Mouse (Mus musculus) left cerebral cortex, adult 8-10 months (tissue): ENCODE data around the gene 2310061I04Rik. TPM values are rescaled to one million over a fixed set of nuclear protein-coding genes. Genes with fewer than 3 reads are reported as not detected.
"Not testable (repeated sequence)": the region's sequence is repeated elsewhere in the genome, so short reads cannot be mapped to it uniquely, and the experiment has no call there.

Experiments used
- DNase-seq, 2 experiments: peaks; one replicate each; pipeline ENCODE4 v3.0.0; 2022; ENCODE audit warnings: low spot score in 2 of 2
- total RNA-seq, 4 experiments: library from RNA; stranded (reverse); gene quantifications; 2 replicates each; pipeline ENCODE4 v1.2.4; 2022

Gene 2310061I04Rik
- 10 to 100 TPM; 40.3 to 63.3 (median 51.9) TPM for total RNA-seq

- DNase-seq: peak; percentile 69 to 90
Measured at GRCm38 (mm10) chr17:35896781-35897643, at the start of gene 2310061I04Rik. 2310061I04Rik (minus strand) TSS chr17:35897431.

DNA sequence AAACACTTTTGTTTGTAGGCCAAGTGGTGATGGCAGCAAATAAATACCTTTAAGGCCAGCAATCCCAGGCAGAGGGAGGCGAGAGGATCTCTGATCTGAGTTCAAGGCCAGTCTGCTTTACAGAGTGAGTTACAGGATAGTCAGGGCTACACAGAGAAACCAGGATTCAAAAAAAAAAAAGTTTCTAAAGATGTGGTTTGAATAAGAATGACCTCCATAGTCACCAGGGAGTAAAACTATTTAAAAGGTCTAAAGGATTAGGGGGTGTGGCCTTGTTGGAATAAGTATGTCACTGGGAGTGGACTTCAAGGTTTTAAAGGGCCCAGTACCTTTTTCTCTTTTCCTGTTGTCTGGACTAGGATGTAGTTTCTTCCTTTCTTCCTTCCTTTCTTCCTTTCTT lies 42.7 kb upstream of the 2310061I04Rik start:
- no peak for DNase-seq

- no peak for DNase-seq
Measured at GRCm38 (mm10) chr17:35939108-35939507, 41.9 kb upstream of the 2310061I04Rik start.

DNA sequence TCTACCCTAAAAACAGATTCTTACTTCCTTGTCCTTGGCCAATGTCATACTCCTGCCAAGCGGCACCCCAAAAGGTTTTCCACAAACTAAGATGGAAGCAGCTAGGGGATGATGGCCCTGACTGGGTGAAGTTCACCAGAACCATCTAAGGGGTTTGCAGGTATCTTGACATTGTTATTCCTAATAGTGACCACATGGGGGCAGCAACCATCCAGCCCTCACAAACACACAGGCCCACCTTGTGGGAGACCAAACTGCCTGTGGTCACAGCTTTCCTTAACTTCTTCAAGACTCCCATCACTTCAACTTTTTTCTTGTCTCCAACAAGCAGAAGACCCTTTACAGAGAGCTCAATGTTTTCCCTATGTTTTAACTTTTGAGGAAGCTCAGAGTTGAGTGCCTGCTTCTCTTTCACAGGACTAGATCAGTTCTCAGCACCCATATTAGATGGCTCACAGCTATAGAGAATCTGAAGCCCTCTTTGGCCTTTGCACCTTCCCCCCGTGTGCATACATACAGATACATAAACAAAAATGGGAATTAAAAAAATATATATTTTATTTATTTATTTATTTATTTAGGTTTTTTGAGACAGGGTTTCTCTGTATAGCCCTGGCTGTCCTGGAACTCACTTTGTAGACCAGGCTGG lies 40.6 kb upstream of the 2310061I04Rik start:
- DNase-seq: no peak

DNA sequence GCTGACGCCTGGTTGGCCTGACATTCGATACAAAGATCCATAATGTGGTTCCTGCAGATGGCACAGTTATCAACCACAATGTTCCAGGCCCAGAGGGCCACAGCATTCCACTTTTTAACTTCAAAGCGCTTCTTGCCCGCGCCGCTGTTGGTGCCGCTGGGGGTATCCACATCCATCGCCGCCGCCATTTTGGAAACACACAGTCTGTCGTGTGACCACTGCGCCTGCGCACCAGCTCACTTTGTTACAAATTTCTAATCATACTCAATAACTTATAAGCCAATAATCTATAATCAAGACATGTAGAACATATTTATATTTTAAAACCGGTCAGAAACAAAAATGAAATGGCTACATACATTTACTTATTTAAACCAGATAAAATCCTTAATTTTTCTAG lies 38.5 kb upstream of the 2310061I04Rik start:
- DNase-seq: not testable (repeated sequence)

GRCm38 (mm10) chr17:35932608-35933007 lies 35.4 kb upstream of the 2310061I04Rik start:
- DNase-seq: no peak

DNA sequence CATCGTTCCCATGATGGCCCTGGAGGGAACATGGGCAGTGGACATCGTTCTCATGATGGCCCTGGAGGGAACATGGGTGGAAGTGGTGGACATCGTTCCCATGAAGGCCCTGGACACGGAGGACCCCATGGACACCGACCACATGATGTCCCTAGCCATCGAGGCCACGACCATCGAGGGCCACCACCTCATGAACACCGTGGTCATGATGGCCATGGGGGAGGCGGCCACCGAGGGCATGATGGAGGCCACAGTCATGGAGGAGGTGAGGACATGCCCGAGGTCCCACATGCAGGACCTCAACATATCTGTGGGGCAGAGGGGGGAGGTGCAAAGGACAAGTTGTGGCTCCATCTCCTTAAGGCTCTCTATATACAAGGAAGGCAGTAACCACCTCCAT lies 33.4 kb upstream of the 2310061I04Rik start:
- no peak for DNase-seq

DNA sequence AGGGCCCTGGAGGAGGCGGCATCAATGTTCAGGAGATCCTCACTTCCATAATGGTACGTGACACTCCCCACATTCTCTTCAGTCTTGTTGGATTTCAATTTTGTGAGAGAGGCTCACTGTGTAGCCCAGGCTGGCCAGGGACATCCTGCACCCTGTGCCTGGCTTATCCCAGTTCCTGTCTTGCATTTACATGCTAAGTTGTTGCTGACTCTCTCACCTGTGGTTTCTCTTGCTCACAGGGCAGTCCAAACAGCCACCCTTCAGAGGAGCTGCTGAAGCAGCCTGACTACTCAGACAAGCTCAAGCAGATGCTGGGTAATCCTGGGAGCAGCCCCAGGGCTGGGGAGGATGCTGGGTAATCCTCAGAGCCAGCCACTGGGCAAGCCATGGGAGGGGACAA lies 32.3 kb upstream of the 2310061I04Rik start:
- no peak for DNase-seq

GRCm38 (mm10) chr17:35927471-35927870 lies 30.2 kb upstream of the 2310061I04Rik start:
- no peak for DNase-seq

- no peak for DNase-seq
Measured at GRCm38 (mm10) chr17:35923281-35923680, 26.1 kb upstream of the 2310061I04Rik start.

DNA sequence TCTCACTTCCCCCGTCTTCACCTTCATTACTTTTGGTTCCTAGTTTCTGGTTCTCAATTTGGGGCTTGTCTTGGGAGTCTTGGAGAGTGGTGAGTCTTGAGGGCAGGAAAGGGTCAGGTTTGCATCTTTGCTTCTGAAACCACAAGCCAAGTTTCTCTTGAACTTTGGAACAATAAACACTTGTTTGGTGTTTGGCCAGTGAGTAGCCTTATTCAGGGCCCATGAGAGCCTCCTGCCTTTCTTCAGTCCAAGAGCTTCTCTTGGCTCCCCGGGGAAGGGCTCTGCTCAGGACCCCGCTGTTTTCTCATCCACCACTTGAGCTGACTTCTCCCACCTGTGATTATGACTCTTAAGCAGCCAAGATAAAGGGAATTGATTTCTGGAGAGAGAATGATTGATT lies 25.3 kb upstream of the 2310061I04Rik start:
- DNase-seq: no peak

DNA sequence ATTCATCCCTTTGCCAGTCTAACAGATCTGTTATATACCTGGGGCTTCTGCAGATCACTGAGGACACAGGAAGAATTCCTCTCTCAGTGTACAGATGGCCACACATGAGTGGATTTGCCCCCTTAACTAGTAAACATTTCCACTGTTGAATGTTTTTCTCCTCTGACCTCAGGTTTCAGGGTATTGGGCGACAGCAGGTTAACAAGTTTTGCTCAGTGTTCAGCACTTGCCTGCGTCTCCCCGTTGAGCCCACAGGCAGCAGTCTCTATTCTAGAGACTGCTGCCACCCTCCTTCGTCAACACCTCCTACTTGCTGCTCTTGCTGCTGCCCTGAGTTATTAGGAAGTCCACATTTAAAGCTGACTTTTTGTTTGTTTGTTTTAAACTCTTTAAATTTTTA lies 24.5 kb upstream of the 2310061I04Rik start:
- DNase-seq: no peak

DNA sequence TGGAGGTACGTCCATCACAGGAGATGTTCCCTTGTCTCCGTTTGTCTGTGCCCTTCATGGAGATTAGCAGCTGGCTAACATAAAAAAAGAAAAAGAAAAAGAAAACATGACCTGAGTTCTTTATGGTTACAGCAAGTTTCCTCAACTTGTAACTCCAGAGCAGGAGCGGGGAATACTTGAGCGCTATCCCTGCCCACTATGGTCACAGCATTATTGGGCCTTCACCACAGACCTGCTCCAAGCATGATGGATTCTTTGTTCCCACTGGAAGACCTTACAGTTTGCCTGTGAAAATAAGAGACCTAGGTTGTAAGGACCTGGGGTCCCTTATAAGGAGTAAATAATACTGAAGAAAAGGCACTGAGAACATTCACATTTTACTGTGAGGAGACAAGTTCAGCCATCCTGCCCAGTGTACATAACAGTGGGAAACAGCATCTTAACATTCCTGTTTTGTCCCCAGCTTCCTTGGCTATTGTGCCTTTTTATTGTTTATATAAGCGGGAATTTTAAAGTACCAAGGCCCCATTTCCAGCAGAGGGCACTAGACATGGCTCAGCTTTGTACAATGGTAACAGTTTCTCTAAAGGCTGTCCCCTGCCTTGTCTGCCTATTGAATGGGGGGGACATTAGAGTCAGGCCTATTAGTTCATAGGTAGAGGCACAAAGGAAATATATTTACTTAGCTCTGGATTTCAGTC lies 23.8 kb upstream of the 2310061I04Rik start:
- no peak for DNase-seq

DNA sequence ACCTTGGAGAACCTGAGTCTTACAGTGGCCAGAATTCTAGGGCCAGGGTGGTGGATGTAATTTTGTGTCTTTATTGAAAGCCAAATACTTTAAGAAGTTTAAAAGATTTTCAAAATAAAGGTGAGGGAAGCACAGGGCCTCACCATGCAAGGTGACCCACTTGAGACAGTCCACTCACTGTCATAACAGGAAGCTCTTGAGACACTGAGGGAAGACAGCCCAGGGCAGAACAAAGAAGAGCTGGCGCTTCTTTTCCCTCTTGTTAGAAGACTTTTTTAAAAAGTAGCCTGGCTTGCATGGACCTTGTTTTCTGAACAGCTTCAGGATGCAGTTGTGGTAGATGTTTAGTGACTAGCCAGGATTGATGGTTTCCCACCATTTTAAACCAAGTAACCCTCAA lies 23.2 kb upstream of the 2310061I04Rik start:
- DNase-seq: no peak

- no peak for DNase-seq
Measured at GRCm38 (mm10) chr17:35919864-35920301, 22.7 kb upstream of the 2310061I04Rik start.

DNA sequence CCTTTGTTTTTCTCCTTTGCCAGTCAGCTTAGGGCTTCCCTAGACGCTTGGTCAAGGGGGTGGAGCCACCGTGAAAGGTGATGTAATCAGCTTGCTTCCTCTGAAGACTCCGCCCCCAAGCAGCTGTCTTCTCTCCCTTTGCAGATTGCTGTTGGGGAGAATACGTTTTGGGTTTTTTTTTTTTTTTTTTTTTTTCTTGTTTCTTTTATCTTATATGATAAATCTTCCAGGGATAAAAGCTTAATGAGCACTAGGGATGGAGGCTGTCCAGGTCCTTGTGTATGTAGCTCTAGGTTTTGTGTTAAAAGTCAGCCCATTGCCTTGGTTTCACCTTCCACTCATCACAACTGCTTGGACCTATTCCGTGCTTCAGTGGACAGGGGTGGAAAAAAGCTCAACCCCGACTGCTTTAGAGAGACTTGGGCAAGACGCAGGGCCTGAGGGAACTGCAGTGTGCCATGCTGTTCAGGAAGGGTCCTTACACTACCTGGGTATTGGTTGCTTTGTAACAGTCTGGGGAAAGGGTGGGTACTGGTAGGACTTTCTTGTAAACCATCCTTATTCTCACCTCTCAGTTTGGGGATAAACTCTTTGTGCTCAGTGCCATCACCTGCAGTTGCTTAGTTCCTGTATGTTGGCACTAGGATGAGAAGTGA lies 22.0 kb upstream of the 2310061I04Rik start:
- peak; percentile 73 to 96 for DNase-seq

- no peak for DNase-seq
Measured at GRCm38 (mm10) chr17:35918276-35919059, 21.2 kb upstream of the 2310061I04Rik start.

DNA sequence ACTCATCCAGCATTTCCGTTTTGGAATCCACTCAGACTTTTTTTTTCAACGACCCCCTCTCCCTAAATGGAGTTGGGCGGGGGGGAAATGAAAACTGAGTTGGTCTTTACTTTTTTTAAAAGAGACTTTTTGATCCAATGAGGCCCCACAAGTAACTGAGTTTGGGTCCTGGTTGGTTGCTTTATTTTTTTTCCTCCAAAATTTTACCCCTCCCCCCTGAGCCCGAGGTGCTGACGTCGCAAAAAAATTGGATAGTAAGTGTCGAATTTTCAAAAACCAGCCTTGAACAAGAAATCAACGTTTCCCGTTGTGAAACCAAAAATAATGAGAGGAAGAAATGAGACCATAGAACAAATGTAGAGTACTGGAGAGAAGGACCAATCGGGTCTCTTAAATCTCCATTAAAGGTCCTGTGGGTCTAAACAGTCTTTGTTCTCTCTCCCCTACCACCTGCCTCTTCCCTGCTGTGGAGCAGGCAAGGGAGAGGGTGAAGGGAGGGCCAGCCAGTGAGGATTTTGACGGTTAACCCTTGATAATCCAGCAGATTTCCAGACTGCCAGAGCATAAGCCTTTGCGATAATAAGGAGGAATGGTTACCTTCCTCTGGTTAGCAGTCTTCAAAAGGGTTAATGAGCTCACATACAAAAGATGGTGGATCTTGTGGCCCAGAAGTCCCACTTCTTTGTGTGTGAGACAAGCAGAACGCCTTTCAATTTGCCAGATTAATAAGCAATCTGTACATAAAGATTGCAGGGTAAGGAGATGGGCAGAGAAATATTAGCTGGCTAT lies 20.4 kb upstream of the 2310061I04Rik start:
- no peak for DNase-seq

DNA sequence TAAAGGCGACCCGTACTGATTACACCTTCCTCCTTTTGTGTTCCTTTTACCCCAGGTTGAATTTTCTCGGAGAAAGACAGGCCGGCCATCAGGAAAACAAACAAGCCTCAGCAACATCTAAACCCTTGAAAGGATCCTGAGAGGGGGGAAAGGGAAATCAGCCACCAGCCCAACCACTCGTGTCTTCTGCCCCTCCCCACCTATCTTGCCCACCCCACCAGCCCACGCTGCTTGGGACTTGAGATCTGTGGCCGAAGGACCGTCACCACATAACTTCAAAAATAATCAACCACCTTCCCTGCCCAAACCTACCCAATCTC lies 19.9 kb upstream of the 2310061I04Rik start:
- DNase-seq: no peak
